Mouse (Mus musculus): Measurements from ENCODE around the gene Nt5c. TPM values are rescaled to one million over a fixed set of nuclear protein-coding genes. Genes with fewer than 3 reads are reported as not detected.
A peak's percentile ranks its signal among the peaks of the same experiment; 100 is the strongest.
"Not testable (repeated sequence)": the region's sequence is repeated elsewhere in the genome, so short reads cannot be mapped to it uniquely, and the experiment has no call there.

Gene Nt5c
- total RNA-seq, 2 experiments from 2014 or later: 68.8 to 72.5 TPM

- no peak for DNase-seq (ENCODE audit: low spot score in 2 of 2)
Observed at GRCm38 (mm10) chr11:115512004-115512403, 20.3 kb upstream of the Nt5c start.

DNA sequence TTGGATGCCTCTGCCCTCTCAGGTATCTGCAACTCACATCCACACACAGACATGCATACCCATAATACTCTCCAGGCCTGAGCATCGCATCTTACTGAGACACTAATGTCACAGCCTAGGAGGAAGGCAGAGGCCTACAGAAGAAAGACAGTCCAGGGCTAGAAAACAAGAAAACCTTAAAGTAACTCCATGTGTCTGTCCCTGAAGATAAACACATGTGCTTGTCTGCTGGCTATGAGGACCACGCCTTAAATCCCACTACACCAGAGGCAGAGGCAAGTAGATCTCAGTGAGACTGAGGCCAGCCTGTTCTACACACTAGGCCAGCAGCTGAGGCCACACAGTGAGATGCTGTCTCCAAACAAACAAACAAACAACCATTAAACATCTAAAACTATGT lies 19.5 kb upstream of the Nt5c start:
- no peak for DNase-seq (ENCODE audit: low spot score in 2 of 2)

GRCm38 (mm10) chr11:115510507-115510888 lies 18.8 kb upstream of the Nt5c start:
- no peak for DNase-seq (ENCODE audit: low spot score in 2 of 2)

DNA sequence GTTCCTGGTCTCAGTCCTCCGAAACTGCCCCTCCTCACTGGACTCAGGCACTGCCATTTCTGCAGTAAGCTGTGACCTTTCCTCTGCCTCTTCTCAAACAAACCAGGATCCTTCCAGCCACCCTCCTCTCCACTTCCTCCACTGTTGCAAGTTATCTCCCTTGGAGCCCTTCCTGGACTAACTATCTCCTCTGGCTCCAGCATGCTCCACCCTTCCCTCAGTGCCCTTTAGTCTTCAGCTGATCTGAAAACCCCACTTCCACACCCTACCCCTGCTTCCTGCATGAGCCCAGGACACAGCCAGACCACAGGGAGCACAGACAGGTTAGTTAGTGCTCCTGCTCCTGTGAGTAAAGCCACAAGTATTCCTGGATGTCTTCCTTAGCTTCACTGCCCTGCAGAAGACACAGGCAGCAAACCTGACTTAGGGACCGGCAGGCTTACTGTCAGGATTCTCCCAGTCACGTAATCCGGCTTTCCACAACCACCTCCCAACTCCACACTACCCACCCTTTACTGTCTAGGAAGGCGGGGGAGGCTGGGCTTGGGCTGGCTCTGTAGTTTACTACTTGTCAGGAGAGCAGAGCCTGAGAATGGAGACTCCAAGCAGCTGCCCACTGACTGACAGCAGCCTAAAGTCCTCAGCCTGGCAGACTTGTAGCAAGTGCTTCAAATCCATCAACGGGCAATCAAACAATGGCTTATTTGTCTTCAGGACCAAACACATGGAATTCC lies 18.3 kb upstream of the Nt5c start:
- no peak for DNase-seq (ENCODE audit: low spot score in 2 of 2)

DNA sequence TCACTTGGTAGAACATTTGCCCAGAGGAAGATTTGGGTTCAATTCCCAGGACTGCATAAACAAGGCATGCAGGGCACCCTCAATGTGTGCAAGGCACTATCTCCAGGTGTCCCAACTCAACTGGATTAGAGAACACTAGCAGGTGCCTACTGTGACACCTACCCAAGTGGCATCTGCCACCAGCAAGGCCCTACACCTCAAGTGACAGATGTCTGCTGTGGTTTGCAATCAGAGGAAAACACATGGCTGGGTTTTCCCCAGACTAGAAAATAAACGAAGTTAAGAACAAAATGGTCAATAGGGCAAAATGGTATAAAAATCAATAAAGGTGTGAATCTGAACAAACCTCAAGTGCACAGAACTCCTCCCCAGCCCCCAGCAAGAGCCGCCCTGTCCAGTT lies 16.4 kb upstream of the Nt5c start:
- DNase-seq (ENCODE audit: low spot score in 2 of 2): no peak

GRCm38 (mm10) chr11:115506586-115506985 lies 14.9 kb upstream of the Nt5c start:
- DNase-seq (ENCODE audit: low spot score in 2 of 2): no peak

- no peak for DNase-seq (ENCODE audit: low spot score in 2 of 2)
Observed at GRCm38 (mm10) chr11:115502636-115503035, 11.0 kb upstream of the Nt5c start.

DNA sequence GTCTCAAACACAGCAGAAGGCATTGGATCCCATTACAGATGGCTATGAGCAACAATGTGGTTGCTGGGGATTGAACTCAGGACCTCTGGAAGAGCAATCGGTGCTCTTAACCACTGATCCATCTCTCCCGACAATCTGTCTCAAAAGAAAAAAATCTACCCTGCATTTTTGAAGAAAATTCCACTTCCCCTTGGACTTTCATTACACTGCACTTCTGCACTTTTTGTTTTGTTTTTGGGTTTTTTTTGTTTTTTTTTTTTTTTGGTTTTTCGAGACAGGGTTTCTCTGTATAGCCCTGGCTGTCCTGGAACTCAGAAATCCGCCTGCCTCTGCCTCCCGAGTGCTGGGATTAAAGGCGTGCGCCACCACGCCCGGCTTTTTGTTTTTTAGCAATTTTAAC lies 4.9 kb upstream of the Nt5c start:
- not testable (repeated sequence) for DNase-seq (ENCODE audit: low spot score in 2 of 2)

DNA sequence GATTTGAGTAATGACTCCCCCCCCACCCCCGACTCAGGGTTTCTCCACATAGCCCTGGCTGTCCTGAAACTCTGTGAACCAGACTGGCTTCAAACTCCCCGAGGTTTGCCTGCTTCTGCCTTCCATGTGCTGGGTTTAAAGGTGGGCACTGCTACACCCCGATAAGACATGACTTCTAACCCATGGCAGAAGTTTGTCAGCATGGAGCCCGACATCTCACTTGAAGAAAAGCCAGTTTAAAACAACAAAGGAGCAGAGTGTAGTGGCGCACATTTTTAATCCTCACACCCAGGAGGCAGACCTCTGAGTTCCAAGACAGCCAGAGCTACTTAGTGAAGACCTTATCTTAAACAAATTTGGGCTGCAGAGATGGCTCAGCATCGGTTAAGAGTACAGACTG lies 725 bp upstream of the Nt5c start:
- no peak for DNase-seq (ENCODE audit: low spot score in 2 of 2)

- DNase-seq (ENCODE audit: low spot score in 2 of 2): no peak
Observed at GRCm38 (mm10) chr11:115490441-115491355, 964 bp downstream of the Nt5c start.

DNA sequence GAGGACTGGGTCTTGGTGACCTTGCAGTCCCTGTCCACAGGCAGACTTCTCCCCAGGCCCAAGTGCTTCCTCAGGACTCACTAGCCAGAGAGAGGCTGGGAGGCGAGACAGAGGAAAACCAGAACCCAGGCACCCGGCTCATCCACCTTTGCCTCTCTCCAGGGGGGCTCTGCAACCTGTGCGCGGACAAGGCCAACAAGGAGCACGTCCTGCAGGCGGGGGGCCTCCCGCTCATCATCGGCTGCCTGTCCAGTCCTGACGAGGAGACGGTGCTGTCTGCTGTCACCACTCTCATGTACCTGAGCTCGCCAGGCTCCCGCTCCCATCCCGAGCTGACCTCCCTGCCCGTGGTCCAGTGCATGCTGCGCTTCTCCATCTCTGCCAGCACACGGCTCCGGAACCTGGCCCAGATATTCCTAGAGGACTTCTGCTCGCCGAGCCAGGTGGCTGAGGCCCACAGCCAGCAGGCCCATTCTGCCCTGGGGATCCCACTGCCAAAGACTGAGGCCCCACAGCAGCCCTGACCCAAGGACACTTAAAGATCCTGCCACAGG lies 3.0 kb downstream of the Nt5c start:
- no peak for DNase-seq (ENCODE audit: low spot score in 2 of 2)

GRCm38 (mm10) chr11:115485155-115485554 lies 6.5 kb downstream of the Nt5c start:
- DNase-seq (ENCODE audit: low spot score in 2 of 2): no peak

DNA sequence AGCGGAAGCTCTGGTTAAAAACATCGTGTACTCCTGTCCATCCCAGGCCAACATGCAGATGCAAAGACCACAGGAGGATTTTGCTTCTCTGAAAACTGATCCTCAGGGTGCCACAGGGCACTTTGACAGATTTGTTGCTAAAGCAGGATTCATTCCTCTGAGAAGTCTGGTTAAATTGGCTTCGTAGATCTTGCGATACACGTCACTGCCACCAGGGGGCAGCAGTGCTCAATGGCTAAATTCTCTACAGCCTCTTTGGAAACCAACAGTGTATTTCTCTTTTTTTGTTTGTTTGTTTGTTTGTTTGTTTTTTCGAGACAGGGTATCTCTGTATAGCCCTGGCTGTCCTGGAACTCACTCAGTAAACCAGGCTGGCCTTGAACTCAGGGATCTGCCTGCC lies 7.9 kb downstream of the Nt5c start:
- DNase-seq (ENCODE audit: low spot score in 2 of 2): peak; percentile 86 to 88

DNA sequence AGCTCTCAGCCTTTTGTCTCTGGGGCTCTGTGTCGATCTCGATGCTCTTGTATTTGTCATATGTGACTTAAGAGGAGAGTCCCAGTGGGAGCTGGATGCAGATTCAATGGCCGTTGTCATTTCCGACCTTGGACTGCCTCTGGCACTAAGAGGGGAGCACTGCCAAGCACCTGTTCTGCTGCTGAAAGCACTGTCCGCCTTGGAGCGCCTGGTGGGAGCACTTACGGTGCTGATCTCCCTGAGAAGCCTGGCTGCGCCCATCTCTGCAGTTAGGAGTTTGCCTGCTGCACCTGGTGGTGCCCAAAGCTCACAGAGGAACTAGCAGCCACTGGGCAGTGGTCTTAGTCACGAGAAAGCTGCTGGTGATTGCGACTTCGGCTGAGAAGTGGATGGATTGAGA lies 8.4 kb downstream of the Nt5c start:
- no peak for DNase-seq (ENCODE audit: low spot score in 2 of 2)

DNA sequence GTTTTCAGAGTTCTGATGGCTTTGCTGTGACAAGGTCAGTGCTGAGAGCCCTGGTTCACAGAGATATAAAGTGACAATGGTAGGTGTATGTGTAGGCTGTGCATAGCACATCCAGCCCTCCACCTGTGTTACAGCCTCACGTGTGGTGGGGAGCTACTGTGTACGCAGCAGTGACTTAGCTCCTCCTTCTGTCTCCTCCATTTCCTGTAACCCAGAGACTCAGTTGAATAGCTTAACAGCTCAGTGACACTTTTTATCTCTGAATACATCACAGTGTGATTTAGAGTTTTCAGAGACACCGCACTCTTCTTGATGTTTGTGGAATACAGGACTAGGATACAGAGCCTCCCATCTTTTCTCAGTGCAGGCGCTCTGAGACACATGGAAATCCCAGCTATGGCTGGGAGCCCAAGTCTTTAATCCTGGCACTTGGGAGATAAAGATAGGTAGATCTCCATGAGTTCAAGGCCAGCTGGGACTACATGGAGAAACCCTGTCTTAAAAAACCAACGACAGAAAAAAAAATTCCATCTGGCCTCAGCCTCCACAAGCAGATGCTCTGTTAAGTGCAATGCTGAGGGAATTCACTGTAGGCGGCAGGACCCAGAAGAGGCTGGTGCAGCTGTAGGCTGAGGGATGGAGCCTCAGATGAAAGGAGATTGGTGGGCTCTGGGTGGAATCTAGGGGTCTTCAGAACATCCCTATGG lies 10.0 kb downstream of the Nt5c start:
- DNase-seq (ENCODE audit: low spot score in 2 of 2): peak; percentile 45 to 65

DNA sequence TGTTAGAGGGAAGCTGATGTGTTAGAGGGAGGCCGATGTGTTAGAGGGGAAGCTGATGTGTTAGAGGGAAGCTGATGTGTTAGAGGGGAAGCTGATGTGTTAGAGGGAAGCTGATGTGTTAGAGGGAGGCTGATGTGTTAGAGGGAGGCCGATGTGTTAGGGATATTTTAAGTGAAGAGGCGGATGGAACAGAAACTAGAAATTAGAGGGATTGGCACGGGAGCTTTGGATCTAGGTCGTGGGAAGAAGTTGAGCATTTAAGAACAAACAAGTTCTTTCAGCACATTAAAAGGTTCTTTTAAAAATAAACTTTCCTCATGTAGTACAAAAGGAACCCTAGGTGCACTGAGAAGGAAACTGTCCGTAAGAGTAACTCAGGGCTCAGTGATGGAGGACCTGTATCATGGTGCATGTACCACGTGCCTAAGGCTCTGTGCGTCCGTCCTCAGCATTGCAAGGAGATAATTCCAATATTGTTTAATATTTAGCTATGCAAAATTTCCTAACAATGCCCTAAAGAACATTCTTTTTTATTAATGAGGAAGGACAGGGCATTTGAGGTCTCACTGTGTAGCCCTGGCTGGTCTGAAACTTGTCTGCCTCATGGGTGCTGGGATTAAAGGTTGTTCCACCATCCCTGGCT lies 13.2 kb downstream of the Nt5c start:
- no peak for DNase-seq (ENCODE audit: low spot score in 2 of 2)

DNA sequence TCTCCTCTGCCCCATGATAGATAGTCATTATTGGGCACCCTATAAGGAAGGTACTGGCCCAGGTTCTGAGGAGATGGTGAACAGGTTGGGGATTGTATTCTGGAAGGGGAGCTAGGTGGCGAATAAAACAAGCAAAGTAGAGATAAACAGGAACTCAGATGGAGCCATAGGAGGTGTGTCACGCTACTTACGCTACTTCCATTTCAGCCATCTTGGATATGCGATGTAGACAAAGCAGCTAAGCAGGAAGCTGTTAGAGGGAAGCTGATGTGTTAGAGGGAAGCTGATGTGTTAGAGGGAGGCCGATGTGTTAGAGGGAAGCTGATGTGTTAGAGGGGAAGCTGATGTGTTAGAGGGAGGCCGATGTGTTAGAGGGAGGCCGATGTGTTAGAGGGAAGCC lies 14.3 kb downstream of the Nt5c start:
- DNase-seq (ENCODE audit: low spot score in 2 of 2): not testable (repeated sequence)

DNA sequence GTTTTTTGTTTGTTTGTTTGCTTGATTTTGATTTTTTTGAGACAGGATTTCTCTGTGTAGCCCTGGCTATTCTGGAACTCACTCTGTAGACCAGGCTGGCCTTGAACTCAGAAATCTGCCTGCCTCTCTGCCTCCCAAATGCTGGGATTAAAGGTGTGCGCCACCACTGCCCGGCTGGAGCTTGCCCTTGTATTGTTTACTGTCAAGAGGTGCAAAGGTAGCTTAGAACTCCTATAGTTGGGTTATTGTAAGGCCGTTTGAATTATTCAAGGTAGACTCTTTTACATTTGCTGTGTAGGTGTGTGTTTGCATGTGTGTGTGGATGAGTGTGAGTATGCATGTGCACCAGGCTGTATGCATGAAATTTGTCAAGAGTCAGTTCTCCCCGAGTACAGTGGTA lies 15.0 kb downstream of the Nt5c start:
- DNase-seq (ENCODE audit: low spot score in 2 of 2): not testable (repeated sequence)

GRCm38 (mm10) chr11:115475758-115476237 lies 15.9 kb downstream of the Nt5c start:
- no peak for DNase-seq (ENCODE audit: low spot score in 2 of 2)

DNA sequence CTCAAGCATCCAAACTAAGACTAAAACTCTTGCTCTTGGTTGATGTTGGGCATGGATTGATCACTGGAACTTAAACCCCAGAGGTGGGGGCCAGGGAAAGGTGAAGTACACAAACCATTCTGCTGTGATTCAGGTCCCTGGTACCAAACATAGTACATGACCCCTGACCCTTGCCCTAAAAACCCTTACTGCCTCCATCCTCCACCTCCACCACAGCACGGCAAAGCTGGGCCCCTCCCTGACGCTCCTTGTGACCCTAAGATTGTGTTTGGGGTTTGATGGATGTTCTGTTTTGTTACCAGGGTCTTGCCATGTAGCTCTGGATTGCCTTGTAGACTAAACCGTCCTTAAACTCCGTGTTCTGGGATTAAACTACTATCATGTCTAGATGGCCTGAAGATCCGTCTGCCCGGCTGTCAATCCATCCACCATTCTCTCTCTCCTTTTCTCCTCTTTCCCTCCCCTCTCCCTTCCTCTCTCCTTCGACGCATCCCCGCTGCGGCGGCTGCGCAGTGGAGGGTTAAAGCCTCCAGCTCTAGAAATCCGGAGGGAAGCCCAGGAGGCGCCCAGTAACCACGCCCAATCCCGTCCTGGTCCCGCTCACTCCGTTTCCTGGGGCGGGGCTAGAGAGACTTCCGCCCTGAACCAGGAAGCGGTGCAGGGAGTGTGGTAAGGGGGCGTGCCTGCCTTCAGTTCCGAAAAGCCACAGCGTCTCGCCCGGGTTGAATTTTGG lies 16.5 kb downstream of the Nt5c start, which contains the start of gene Armc7:
Gene Armc7 (plus strand): TSS at position 643 of the 733 bp plus-strand sequence.
- peak; percentile 92 to 95 for DNase-seq (ENCODE audit: low spot score in 2 of 2)
